Mouse (Mus musculus): ENCODE data around the gene Tada2a. TPM values are rescaled to one million over a fixed set of nuclear protein-coding genes. Genes with fewer than 3 reads are reported as not detected.

Gene Tada2a
- total and polyA plus RNA-seq, 2 experiments: 3.1 to 4.3 TPM

GRCm38 (mm10) chr11:84145201-84145798, 15.9 kb upstream of the Tada2a start:
- Histone ChIP-seq H3K4me1 (ENCODE audit: control insufficient read depth, insufficient read depth, low read length) (peaks cover 16% of the 10 kb centered on the region), H3K4me3 (ENCODE audit: insufficient read depth, low read depth, low read length) (no peak overlapping the region), H3K9ac (ENCODE audit: low read depth, low read length) (0 out of 2 replicates have a peak overlapping the region, but pooled peaks have one; percentile 19), H3K36me3 (ENCODE audit: control insufficient read depth, insufficient read depth, low read length) (no peaks in the 10 kb centered on the region), H3K27me3 (ENCODE audit: control insufficient read depth, insufficient read depth, low read length) (no peaks in the 10 kb centered on the region), H3K27ac (replicated peaks; ENCODE audit: insufficient read depth, low read depth, low read length) (peak overlapping the region; percentile 99), H3K79me2 (ENCODE audit: control insufficient read depth, insufficient read depth, low read length) (no peaks in the 10 kb centered on the region)
- TF ChIP-seq POLR2A (IDR thresholded peaks at IDR 0.05; ENCODE audit: extremely low read depth, insufficient read depth, low read length): no peak
- DNase-seq (ENCODE audit: extremely low read depth, low read depth, low spot score): peak; percentile 90
- 18% methylated on average over 10 of the region's 10 CpGs for WGBS

GRCm38 (mm10) chr11:84141752-84142151, 12.4 kb upstream of the Tada2a start:
- H3K4me1 ChIP-seq (ENCODE audit: control insufficient read depth, insufficient read depth, low read length): peaks cover 8% of the 10 kb centered on the region
- no peaks in the 10 kb centered on the region for H3K79me2 ChIP-seq (ENCODE audit: control insufficient read depth, insufficient read depth, low read length)
- no peak overlapping the region for H3K27ac ChIP-seq (replicated peaks; ENCODE audit: insufficient read depth, low read depth, low read length)
- TF ChIP-seq POLR2A (IDR thresholded peaks at IDR 0.05; ENCODE audit: extremely low read depth, insufficient read depth, low read length): no peak
- peak; percentile 52 for TF ChIP-seq CTCF (IDR thresholded peaks at IDR 0.05; ENCODE audit: low read depth, low read length)
- no peak overlapping the region for H3K4me3 ChIP-seq (ENCODE audit: insufficient read depth, low read depth, low read length)
- DNase-seq (ENCODE audit: extremely low read depth, low read depth, low spot score): peak; percentile 82
- H3K36me3 ChIP-seq (ENCODE audit: control insufficient read depth, insufficient read depth, low read length): no peaks in the 10 kb centered on the region
- H3K9ac ChIP-seq (ENCODE audit: low read depth, low read length): no peak overlapping the region
- H3K27me3 ChIP-seq (ENCODE audit: control insufficient read depth, insufficient read depth, low read length): no peaks in the 10 kb centered on the region
- 40% methylated on average over 2 of the region's 2 CpGs for WGBS

GRCm38 (mm10) chr11:84136453-84136852, 7.1 kb upstream of the Tada2a start:
- no peaks in the 10 kb centered on the region for H3K79me2 ChIP-seq (ENCODE audit: control insufficient read depth, insufficient read depth, low read length)
- H3K9ac ChIP-seq (ENCODE audit: low read depth, low read length): no peak overlapping the region
- no peaks in the 10 kb centered on the region for H3K27me3 ChIP-seq (ENCODE audit: control insufficient read depth, insufficient read depth, low read length)
- no peak overlapping the region for H3K4me3 ChIP-seq (ENCODE audit: insufficient read depth, low read depth, low read length)
- no peak overlapping the region for H3K27ac ChIP-seq (replicated peaks; ENCODE audit: insufficient read depth, low read depth, low read length)
- no peak for DNase-seq (ENCODE audit: extremely low read depth, low read depth, low spot score)
- no peaks in the 10 kb centered on the region for H3K36me3 ChIP-seq (ENCODE audit: control insufficient read depth, insufficient read depth, low read length)
- 93% methylated on average over 3 of the region's 3 CpGs for WGBS
- TF ChIP-seq CTCF (IDR thresholded peaks at IDR 0.05; ENCODE audit: low read depth, low read length) (no peak), POLR2A (IDR thresholded peaks at IDR 0.05; ENCODE audit: extremely low read depth, insufficient read depth, low read length) (no peak)
- H3K4me1 ChIP-seq (ENCODE audit: control insufficient read depth, insufficient read depth, low read length): no peaks in the 10 kb centered on the region

GRCm38 (mm10) chr11:84134331-84134860, 5.0 kb upstream of the Tada2a start:
- H3K27ac ChIP-seq (replicated peaks; ENCODE audit: insufficient read depth, low read depth, low read length): no peak overlapping the region
- DNase-seq (ENCODE audit: extremely low read depth, low read depth, low spot score): peak; percentile 10
- H3K27me3 ChIP-seq (ENCODE audit: control insufficient read depth, insufficient read depth, low read length): no peaks in the 10 kb centered on the region
- H3K79me2 ChIP-seq (ENCODE audit: control insufficient read depth, insufficient read depth, low read length): no peaks in the 10 kb centered on the region
- H3K4me3 ChIP-seq (ENCODE audit: insufficient read depth, low read depth, low read length): no peak overlapping the region
- 0 out of 2 replicates have a peak, but pooled peaks have one; percentile 6 for TF ChIP-seq CTCF (IDR thresholded peaks at IDR 0.05; ENCODE audit: low read depth, low read length)
- TF ChIP-seq POLR2A (IDR thresholded peaks at IDR 0.05; ENCODE audit: extremely low read depth, insufficient read depth, low read length): no peak
- 97% methylated on average over 2 of the region's 2 CpGs for WGBS
- H3K4me1 ChIP-seq (ENCODE audit: control insufficient read depth, insufficient read depth, low read length): no peaks in the 10 kb centered on the region; the same call in 1 of the 2 replicates
- H3K9ac ChIP-seq (ENCODE audit: low read depth, low read length): no peak overlapping the region
- H3K36me3 ChIP-seq (ENCODE audit: control insufficient read depth, insufficient read depth, low read length): no peaks in the 10 kb centered on the region

- Histone ChIP-seq H3K4me3 (ENCODE audit: insufficient read depth, low read depth, low read length) (peak overlapping the region; percentile 73), H3K27me3 (ENCODE audit: control insufficient read depth, insufficient read depth, low read length) (no peaks in the 10 kb centered on the region), H3K36me3 (ENCODE audit: control insufficient read depth, insufficient read depth, low read length) (peaks cover 16% of the 10 kb centered on the region), H3K4me1 (ENCODE audit: control insufficient read depth, insufficient read depth, low read length) (no peaks in the 10 kb centered on the region; the same call in 1 of the 2 replicates), H3K9ac (ENCODE audit: low read depth, low read length) (no peak overlapping the region), H3K79me2 (ENCODE audit: control insufficient read depth, insufficient read depth, low read length) (no peaks in the 10 kb centered on the region), H3K27ac (replicated peaks; ENCODE audit: insufficient read depth, low read depth, low read length) (no peak overlapping the region)
- TF ChIP-seq CTCF (IDR thresholded peaks at IDR 0.05; ENCODE audit: low read depth, low read length) (no peak), POLR2A (IDR thresholded peaks at IDR 0.05; ENCODE audit: extremely low read depth, insufficient read depth, low read length) (no peak)
- 8% methylated on average over 11 of the region's 11 CpGs for WGBS
- DNase-seq (ENCODE audit: extremely low read depth, low read depth, low spot score): no peak
Measured at GRCm38 (mm10) chr11:84129799-84130185, 392 bp upstream of the Tada2a start.

GRCm38 (mm10) chr11:84127977-84128376, 1.4 kb downstream of the Tada2a start:
- DNase-seq (ENCODE audit: extremely low read depth, low read depth, low spot score): no peak
- H3K9ac ChIP-seq (ENCODE audit: low read depth, low read length): no peak overlapping the region
- H3K4me1 ChIP-seq (ENCODE audit: control insufficient read depth, insufficient read depth, low read length): no peaks in the 10 kb centered on the region; the same call in 1 of the 2 replicates
- H3K36me3 ChIP-seq (ENCODE audit: control insufficient read depth, insufficient read depth, low read length): peaks cover 16% of the 10 kb centered on the region
- H3K27me3 ChIP-seq (ENCODE audit: control insufficient read depth, insufficient read depth, low read length): no peaks in the 10 kb centered on the region
- no peaks in the 10 kb centered on the region for H3K79me2 ChIP-seq (ENCODE audit: control insufficient read depth, insufficient read depth, low read length)
- H3K4me3 ChIP-seq (ENCODE audit: insufficient read depth, low read depth, low read length): no peak overlapping the region
- no peak overlapping the region for H3K27ac ChIP-seq (replicated peaks; ENCODE audit: insufficient read depth, low read depth, low read length)
- TF ChIP-seq CTCF (IDR thresholded peaks at IDR 0.05; ENCODE audit: low read depth, low read length) (no peak), POLR2A (IDR thresholded peaks at IDR 0.05; ENCODE audit: extremely low read depth, insufficient read depth, low read length) (no peak)
- WGBS: 78% methylated on average over 4 of the region's 4 CpGs
